ENCODE assay signal across 23 mouse cellular contexts in genomic region chr13:92547093-92547492, GRCm38 (mm10). TPM values are rescaled to one million over a fixed set of nuclear protein-coding genes. Genes with fewer than 3 reads are reported as not detected.
DNase-seq lines count a peak whose midpoint lies in the region; ATAC-seq and TF ChIP-seq lines count a peak whose summit lies in the region.
"Had no signal": no experiment of that assay in that cellular context is flagged by ENCODE, and none has a peak within 500 bp of the region (broad histone marks: within the 10 kb centered on the region; RNA-seq: fewer than 3 reads in every experiment).

No protein-coding gene starts in this region.

- no peak for TF ChIP-seq CTCF in lung, adult 2 months (IDR thresholded peaks at IDR 0.05; ENCODE audit: insufficient read depth, low read length)
- TF ChIP-seq CTCF in lung, postnatal 0 days (IDR thresholded peaks at IDR 0.05), result no peak

- H3K36me3 ChIP-seq in embryonic facial prominence, embryonic 14.5 days (ENCODE audit: control insufficient read depth, insufficient read depth, low read length), result no peaks in the 10 kb centered on the region
- no peaks in the 10 kb centered on the region for H3K36me3 ChIP-seq in embryonic facial prominence, embryonic 10.5 days (replicated peaks)
- no peaks in the 10 kb centered on the region for H3K36me3 ChIP-seq in lung, embryonic 16.5 days (ENCODE audit: control insufficient read depth, insufficient read depth, low read length)
- no peaks in the 10 kb centered on the region for H3K36me3 ChIP-seq in lung, postnatal 0 days (ENCODE audit: insufficient read depth, low read length)
- H3K36me3 ChIP-seq in limb, embryonic 10.5 days, result peaks cover 7% of the 10 kb centered on the region; the same call in 1 of the 2 replicates
- H3K36me3 ChIP-seq: G1E had no signal

- H3K27ac ChIP-seq in embryonic facial prominence, embryonic 14.5 days (replicated peaks; ENCODE audit: low read depth, low read length), result no peak overlapping the region
- H3K27ac ChIP-seq in embryonic facial prominence, embryonic 10.5 days (replicated peaks), result no peak overlapping the region
- H3K27ac ChIP-seq in lung, embryonic 16.5 days (ENCODE audit: low read length), result no peak overlapping the region
- no peak overlapping the region for H3K27ac ChIP-seq in lung, postnatal 0 days (ENCODE audit: low read length)
- H3K27ac ChIP-seq in limb, embryonic 10.5 days, result no peak overlapping the region

- H3K4me1 ChIP-seq in embryonic facial prominence, embryonic 14.5 days (ENCODE audit: control insufficient read depth, insufficient read depth, low read length), result no peaks in the 10 kb centered on the region
- no peaks in the 10 kb centered on the region for H3K4me1 ChIP-seq in embryonic facial prominence, embryonic 10.5 days
- no peaks in the 10 kb centered on the region for H3K4me1 ChIP-seq in lung, embryonic 16.5 days (replicated peaks; ENCODE audit: control insufficient read depth, insufficient read depth, low read length)
- no peaks in the 10 kb centered on the region for H3K4me1 ChIP-seq in lung, adult 2 months (ENCODE audit: control insufficient read depth, insufficient read depth, low read length)
- no peaks in the 10 kb centered on the region for H3K4me1 ChIP-seq in lung, postnatal 0 days (ENCODE audit: insufficient read depth, low read depth, low read length)
- H3K4me1 ChIP-seq in limb, embryonic 10.5 days, result no peaks in the 10 kb centered on the region

- no peak for DNase-seq in embryonic facial prominence, embryonic 14.5 days (ENCODE audit: low spot score)
- DNase-seq in embryonic facial prominence, embryonic 10.5 days (ENCODE audit: low spot score), result no peak
- DNase-seq in lung, adult 2 months, result no peak
- DNase-seq in lung, postnatal 0 days (ENCODE audit: low spot score), result peak; percentile 39
- no peak for DNase-seq in lung, postnatal 4 days
- DNase-seq in limb, embryonic 10.5 days (ENCODE audit: low spot score), result peak; percentile 17
- no peak for DNase-seq in kidney, postnatal 36 days
- DNase-seq: adrenal gland, adult 2 months; adrenal gland, adult 8-10 months; adrenal gland, postnatal 10 days; adrenal gland, postnatal 14 days; adrenal gland, postnatal 25 days; adrenal gland, postnatal 36 days; B cell, adult 2 months; cerebellum, adult 11 months; cerebellum, adult 11-12 months had no signal

- no peak overlapping the region for H3K4me3 ChIP-seq in embryonic facial prominence, embryonic 14.5 days (ENCODE audit: low read depth, low read length)
- H3K4me3 ChIP-seq in embryonic facial prominence, embryonic 10.5 days, result no peak overlapping the region
- H3K4me3 ChIP-seq in lung, embryonic 16.5 days (ENCODE audit: low read length), result no peak overlapping the region
- no peak overlapping the region for H3K4me3 ChIP-seq in lung, adult 2 months (replicated peaks; ENCODE audit: extremely low read depth, low read depth, low read length)
- no peak overlapping the region for H3K4me3 ChIP-seq in lung, postnatal 0 days (ENCODE audit: low read depth, low read length)
- H3K4me3 ChIP-seq in limb, embryonic 10.5 days, result no peak overlapping the region

- TF ChIP-seq POLR2A in lung, adult 2 months (IDR thresholded peaks at IDR 0.05; ENCODE audit: borderline replicate concordance, extremely low read depth, low read depth, low read length), result no peak

- 59% methylated on average over 4 of the region's 4 CpGs for WGBS in embryonic facial prominence, embryonic 14.5 days
- 85% methylated on average over 4 of the region's 4 CpGs for WGBS in embryonic facial prominence, embryonic 10.5 days
- 62% methylated on average over 4 of the region's 4 CpGs for WGBS in lung, embryonic 16.5 days
- WGBS in lung, adult 2 months, result 54% methylated on average over 4 of the region's 4 CpGs
- WGBS in lung, postnatal 0 days, result 54% methylated on average over 4 of the region's 4 CpGs
- 88% methylated on average over 4 of the region's 4 CpGs for WGBS in limb, embryonic 10.5 days

- H3K9me3 ChIP-seq in embryonic facial prominence, embryonic 14.5 days (ENCODE audit: control insufficient read depth, low read length), result peaks cover 17% of the 10 kb centered on the region
- H3K9me3 ChIP-seq in embryonic facial prominence, embryonic 10.5 days, result peaks cover 24% of the 10 kb centered on the region
- H3K9me3 ChIP-seq in lung, embryonic 16.5 days (ENCODE audit: control insufficient read depth, low read length), result peaks cover 18% of the 10 kb centered on the region
- peaks cover 8% of the 10 kb centered on the region for H3K9me3 ChIP-seq in lung, postnatal 0 days (ENCODE audit: low read length)
- peaks cover 15% of the 10 kb centered on the region for H3K9me3 ChIP-seq in limb, embryonic 10.5 days (replicated peaks)

- ATAC-seq in embryonic facial prominence, embryonic 14.5 days (ENCODE audit: low read depth), result peak; percentile 67; the same call in 1 of the 2 replicates
- 0 out of 2 replicates have a peak, but pooled peaks have one; percentile 26 for ATAC-seq in lung, embryonic 16.5 days (ENCODE audit: low read depth)
- peak; percentile 64 for ATAC-seq in lung, postnatal 0 days
- ATAC-seq: activated CD4-positive, CD25-positive, alpha-beta regulatory T cell, adult 4 months; CD4-positive, CD25-positive, alpha-beta regulatory T cell, adult 4 months; Patski had no signal

- no peak overlapping the region for H3K4me2 ChIP-seq in embryonic facial prominence, embryonic 14.5 days (ENCODE audit: low read depth, low read length)
- H3K4me2 ChIP-seq in lung, embryonic 16.5 days (ENCODE audit: low read depth, low read length), result no peak overlapping the region
- no peak overlapping the region for H3K4me2 ChIP-seq in lung, postnatal 0 days (replicated peaks; ENCODE audit: low read depth, low read length)

- no peaks in the 10 kb centered on the region for H3K27me3 ChIP-seq in embryonic facial prominence, embryonic 14.5 days (replicated peaks; ENCODE audit: control insufficient read depth, insufficient read depth, low read length)
- no peaks in the 10 kb centered on the region for H3K27me3 ChIP-seq in embryonic facial prominence, embryonic 10.5 days (replicated peaks; ENCODE audit: low read depth, poor library complexity, severe bottlenecking)
- H3K27me3 ChIP-seq in lung, embryonic 16.5 days (ENCODE audit: control insufficient read depth, insufficient read depth, low read depth, low read length), result no peaks in the 10 kb centered on the region
- no peaks in the 10 kb centered on the region for H3K27me3 ChIP-seq in lung, postnatal 0 days (replicated peaks; ENCODE audit: insufficient read depth, low read length)
- no peaks in the 10 kb centered on the region for H3K27me3 ChIP-seq in limb, embryonic 10.5 days (ENCODE audit: low read depth, poor library complexity, severe bottlenecking)
- H3K27me3 ChIP-seq: CH12.LX had no signal

- no peak for TF ChIP-seq EP300 in lung, postnatal 0 days (IDR thresholded peaks at IDR 0.05)

- H3K9ac ChIP-seq in embryonic facial prominence, embryonic 14.5 days (ENCODE audit: low read depth, low read length), result no peak overlapping the region
- H3K9ac ChIP-seq in lung, embryonic 16.5 days (ENCODE audit: low read length), result no peak overlapping the region
- H3K9ac ChIP-seq in lung, postnatal 0 days (replicated peaks; ENCODE audit: low read depth), result no peak overlapping the region

RNA-seq across cellular contexts. Expression of gene Zfyve16, which starts 16.4 kb away (rescaled TPM):
- 14.1 and 15.3 TPM in 2 replicates for polyA plus RNA-seq in embryonic facial prominence, embryonic 14.5 days (2014; fragmentation: Nextera tagmentation; extraction: Ambion mirVana)
- polyA plus RNA-seq in embryonic facial prominence, embryonic 10.5 days (2016; fragmentation: Nextera tagmentation; extraction: Ambion mirVana), result 11.7 and 12.2 TPM in 2 replicates
- 10.5 and 11.5 TPM in 2 replicates for polyA plus RNA-seq in lung, embryonic 16.5 days (2015; fragmentation: Nextera tagmentation; extraction: Ambion mirVana)
- polyA plus RNA-seq in lung, adult 2 months (2012; rRNA removed), result 3.1 and 5.1 TPM in 2 replicates
- 6.8 and 8.4 TPM in 2 replicates for polyA plus RNA-seq in lung, postnatal 0 days (2015; fragmentation: Nextera tagmentation; extraction: Ambion mirVana)
- 9.8 and 12.5 TPM in 2 replicates for polyA plus RNA-seq in limb, embryonic 10.5 days (2016; fragmentation: Nextera tagmentation; extraction: Ambion mirVana)

RNA-seq across cellular contexts. Expression of gene Spz1, which starts 28.9 kb away (rescaled TPM):
- polyA plus RNA-seq in embryonic facial prominence, embryonic 14.5 days (2014; fragmentation: Nextera tagmentation; extraction: Ambion mirVana), result not detected in 2 replicates
- polyA plus RNA-seq in embryonic facial prominence, embryonic 10.5 days (2016; fragmentation: Nextera tagmentation; extraction: Ambion mirVana), result not detected in 2 replicates
- not detected in 2 replicates for polyA plus RNA-seq in lung, embryonic 16.5 days (2015; fragmentation: Nextera tagmentation; extraction: Ambion mirVana)
- polyA plus RNA-seq in lung, adult 2 months (2012; rRNA removed), result not detected in 2 replicates
- not detected in 2 replicates for polyA plus RNA-seq in lung, postnatal 0 days (2015; fragmentation: Nextera tagmentation; extraction: Ambion mirVana)
- polyA plus RNA-seq in limb, embryonic 10.5 days (2016; fragmentation: Nextera tagmentation; extraction: Ambion mirVana), result not detected in 2 replicates
- polyA plus RNA-seq: activated CD4-positive, CD25-positive, alpha-beta regulatory T cell, adult 4 months; adrenal gland, adult 2 months; brain, embryonic 14.5 days; CD4-positive, CD25-positive, alpha-beta regulatory T cell, adult 4 months; G1E; Patski had no signal

Comparison
In these comparisons a context has a peak if more than half of its experiments do, and no peak if none do; other contexts are left out.
1. DNase-seq: peak in lung, postnatal 0 days (single experiment) and limb, embryonic 10.5 days (single experiment); none in embryonic facial prominence, embryonic 14.5 days (single experiment), embryonic facial prominence, embryonic 10.5 days (single experiment), lung, adult 2 months (single experiment), lung, postnatal 4 days (0 of 2) and kidney, postnatal 36 days (0 of 2).
2. Peak in every context shown above with its lines, with median percentiles within 50 percentile points of each other: ATAC-seq.